Mouse (Mus musculus) CH12.LX (cell line): ENCODE data around the gene Rnasek. TPM values are rescaled to one million over a fixed set of nuclear protein-coding genes. Genes with fewer than 3 reads are reported as not detected.

Experiments
- DNase-seq: peaks from one replicate; pipeline ENCODE4 v3.0.0-alpha.2; 2013; ENCODE audit errors: extremely low read depth
- H3K27ac ChIP-seq: 2 replicates; pipeline ENCODE4 v1.5.1; 2012; ENCODE audit warnings: low read depth, mild to moderate bottlenecking, control low read depth, moderate library complexity; ENCODE audit not compliant: insufficient read depth
- H3K27me3 ChIP-seq: replicated peaks from 2 replicates; pipeline ENCODE3; 2012; ENCODE audit warnings: inconsistent platforms
- H3K36me3 ChIP-seq, 2 experiments: replicated peaks in 1 of 2; 2 replicates each; pipeline versions ENCODE3 to v1.6.1; 2012; ENCODE audit warnings: inconsistent platforms in 1 of 2, low read length in 1 of 2, mild to moderate bottlenecking in 1 of 2, mixed read lengths in 1 of 2, moderate library complexity in 1 of 2; ENCODE audit not compliant: control insufficient read depth in 1 of 2, insufficient read depth in 1 of 2
- H3K4me1 ChIP-seq, 2 experiments: 2 replicates each; pipeline ENCODE4 v1.6.1; 2012; ENCODE audit warnings: inconsistent platforms in 1 of 2, moderate library complexity in 1 of 2; ENCODE audit not compliant: insufficient read depth in 2 of 2, control insufficient read depth in 1 of 2
- H3K4me2 ChIP-seq: 2 replicates; pipeline ENCODE4 v1.6.1; 2012; ENCODE audit warnings: low read depth, mild to moderate bottlenecking, control low read depth; ENCODE audit not compliant: poor library complexity, insufficient read depth, severe bottlenecking
- H3K4me3 ChIP-seq, 3 experiments: fragments of 150-350 bp in 1 of 3; sonication (generic) in 1 of 3; replicated peaks in 1 of 3; 2 replicates each; pipeline versions ENCODE3 to v1.5.1; 2011 to 2012; ENCODE audit warnings: low read depth in 2 of 3, low read length in 2 of 3, mild to moderate bottlenecking in 2 of 3, moderate library complexity in 2 of 3, control low read depth in 1 of 3, improper control_type of control experiment in 1 of 3, inconsistent platforms in 1 of 3, mixed read lengths in 1 of 3; ENCODE audit not compliant: poor library complexity in 1 of 3
- H3K79me2 ChIP-seq: replicated peaks from 2 replicates; pipeline ENCODE4 v1.6.1; 2012; ENCODE audit warnings: mild to moderate bottlenecking, moderate library complexity; ENCODE audit not compliant: control insufficient read depth, poor library complexity, insufficient read depth, severe bottlenecking; ENCODE audit errors: extremely low read depth
- H3K9ac ChIP-seq: 2 replicates; pipeline ENCODE4 v1.6.1; 2012; ENCODE audit warnings: low read depth, mild to moderate bottlenecking, control low read depth, moderate library complexity; ENCODE audit not compliant: insufficient read depth
- H3K9me3 ChIP-seq: replicated peaks from 2 replicates; pipeline ENCODE3; 2012; ENCODE audit warnings: low read length, inconsistent platforms, mixed read lengths
- IRF4 ChIP-seq: IDR thresholded peaks from 2 replicates; pipeline ENCODE4 v1.6.1; 2014; ENCODE audit warnings: low read depth, mild to moderate bottlenecking, inconsistent platforms, low read length, improper control_type of control experiment
- JUND ChIP-seq: conservative IDR thresholded peaks from 2 replicates; pipeline ENCODE4 v1.6.1; 2011; ENCODE audit warnings: low read depth, low read length, improper control_type of control experiment
- MAFK ChIP-seq: IDR thresholded peaks from 2 replicates; pipeline ENCODE4 v1.6.1; 2011; ENCODE audit warnings: low read length, improper control_type of control experiment; ENCODE audit not compliant: insufficient replicate concordance
- NRF1 ChIP-seq: IDR thresholded peaks from 2 replicates; pipeline ENCODE4 v1.6.1; 2014; ENCODE audit warnings: low read depth, mild to moderate bottlenecking, inconsistent platforms, low read length, improper control_type of control experiment, moderate library complexity
- SMC3 ChIP-seq: IDR thresholded peaks from 2 replicates; pipeline ENCODE4 v1.6.1; 2011; ENCODE audit warnings: low read depth, low read length, improper control_type of control experiment
- TCF12 ChIP-seq: IDR thresholded peaks from 2 replicates; pipeline ENCODE4 v1.6.1; 2014; ENCODE audit warnings: low read depth, mild to moderate bottlenecking, inconsistent platforms, low read length, improper control_type of control experiment
- ZNF384 ChIP-seq: IDR thresholded peaks from 2 replicates; pipeline ENCODE4 v1.6.1; 2012; ENCODE audit warnings: low read depth, low read length, improper control_type of control experiment, inconsistent platforms
- dilution Hi-C: fragments of 300-500 bp; cut with MboI; formaldehyde crosslinking; loops from 2 replicates; pipeline ENCODE4 v1.14.3; 2020; ENCODE audit warnings: low sequenced_read_pairs; ENCODE audit not compliant: extremely low pct_unique_long_range_greater_than_20kb, extremely low pct_ligation_motif_present
- in situ Hi-C: fragments of 300-500 bp; cut with MboI; formaldehyde crosslinking; loops from 3 replicates; pipeline ENCODE4 v1.14.3; 2019; ENCODE audit warnings: low sequenced_read_pairs, low pct_ligation_motif_present, low pct_unique_long_range_greater_than_20kb, mixed read lengths
- polyA plus RNA-seq: library from polyadenylated mRNA; unstranded; fragments of >175 nt; gene quantifications from 2 replicates; pipeline ENCODE4 v1.2.1, GENCODE M21; 2012; ENCODE audit warnings: low read depth; ENCODE audit not compliant: insufficient read length
- total RNA-seq, 2 experiments: library from RNA; depleted of rRNA; stranded (reverse); fragments of 300-350 nt in 1 of 2; fragments of >200 nt in 1 of 2; gene quantifications; 2 replicates each; pipeline ENCODE4 v1.2.3; 2012 to 2014

Rnasek gene
- total and polyA plus RNA-seq, 3 experiments = 9.1 to 91.3 (median 25.6) TPM

GRCm38 (mm10) chr11:70193354-70194285 is 46.0 kb downstream of the Rnasek start:
- H3K4me1 ChIP-seq = peaks cover 4 to 8% of the 10 kb centered on the region in 2 experiments; a peak in 2 of 4 replicates

DNA sequence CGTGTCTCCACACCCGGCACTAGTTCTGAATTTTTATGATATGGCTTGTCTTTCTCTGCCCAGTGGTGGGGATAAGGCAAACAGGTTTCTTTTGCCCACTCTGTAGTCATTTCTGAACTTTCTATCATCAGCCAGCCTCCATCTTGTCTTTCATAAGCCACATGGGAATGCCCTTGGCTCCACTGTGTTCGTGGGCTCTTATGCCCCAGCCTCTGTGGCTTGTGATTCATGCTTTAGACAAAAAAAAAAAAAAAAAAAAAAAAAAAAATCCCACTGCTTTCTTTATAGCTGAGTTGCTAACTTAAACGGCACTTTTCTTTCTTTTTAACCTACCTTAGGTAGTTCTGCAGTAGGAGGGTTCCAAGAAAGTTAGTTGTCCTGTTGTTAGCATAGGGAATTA is 47.5 kb downstream of the Rnasek start:
- Histone ChIP-seq H3K27ac (no peak overlapping the region), H3K9ac (no peak overlapping the region)
- TF ChIP-seq MAFK (no peak), JUND (peak; percentile 53; the same call in 1 of the 2 replicates), IRF4 (peak; percentile 59; the same call in 1 of the 2 replicates), ZNF384 (peak; percentile 80)
- TF ChIP-seq, all 38 proteins: peak for 3
- H3K4me2 ChIP-seq = no peak overlapping the region
- in situ Hi-C loops (no loop called here), dilution Hi-C loops (no loop called here)
- H3K27me3 ChIP-seq = peaks cover 2% of the 10 kb centered on the region
- H3K36me3 ChIP-seq = no peaks in the 10 kb centered on the region
- H3K4me3 ChIP-seq = no peak overlapping the region
- H3K4me1 ChIP-seq = peaks cover 4 to 8% of the 10 kb centered on the region in 2 experiments; a peak in 2 of 4 replicates
- peaks cover 2% of the 10 kb centered on the region for H3K9me3 ChIP-seq
- H3K79me2 ChIP-seq = no peaks in the 10 kb centered on the region
- DNase-seq = no peak

More at GRCm38 (mm10) chr11:70193354-70194285, 46.0 kb downstream of the Rnasek start:
- Histone ChIP-seq H3K27me3 (peaks cover 2% of the 10 kb centered on the region), H3K4me2 (no peak overlapping the region), H3K9me3 (peaks cover 2% of the 10 kb centered on the region), H3K27ac (no peak overlapping the region), H3K79me2 (no peaks in the 10 kb centered on the region), H3K9ac (no peak overlapping the region), H3K36me3 (no peaks in the 10 kb centered on the region)
- in situ Hi-C loops (no loop called here), dilution Hi-C loops (no loop called here)
- DNase-seq = no peak
- no peak for TF ChIP-seq MAFK
- TF ChIP-seq TCF12 = no peak
- TF ChIP-seq, all 38 proteins: peak for 0
- H3K4me3 ChIP-seq = no peak overlapping the region

DNA sequence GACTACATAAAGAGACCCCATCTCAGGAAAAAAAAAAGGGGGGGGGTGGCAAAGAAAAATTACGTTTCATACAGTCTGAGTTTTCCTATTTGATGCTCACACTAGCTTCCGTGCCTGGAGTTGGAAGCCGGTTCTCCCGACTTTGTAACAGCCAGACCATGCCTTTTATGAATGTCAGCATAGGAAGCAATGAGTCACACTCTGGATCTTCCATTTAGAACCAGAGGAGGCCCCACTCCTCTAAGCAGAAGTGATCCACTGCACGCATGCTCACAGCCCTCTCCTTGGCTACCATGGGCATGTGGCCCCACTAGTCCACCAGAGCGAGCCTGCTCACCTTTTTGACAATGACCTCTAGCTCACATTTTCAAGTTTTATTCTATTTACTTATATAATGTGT is 48.5 kb downstream of the Rnasek start:
- H3K27ac ChIP-seq = no peak overlapping the region
- dilution Hi-C loops = no loop called here
- in situ Hi-C loops = no loop called here
- peaks cover 2% of the 10 kb centered on the region for H3K9me3 ChIP-seq
- H3K4me2 ChIP-seq = no peak overlapping the region
- H3K27me3 ChIP-seq = peaks cover 2% of the 10 kb centered on the region
- peak; percentile 38; the same call in 1 of the 2 replicates for TF ChIP-seq NRF1
- TF ChIP-seq SMC3 = no peak
- TF ChIP-seq, all 38 proteins: peak for 1
- H3K9ac ChIP-seq = no peak overlapping the region
- H3K79me2 ChIP-seq = no peaks in the 10 kb centered on the region
- DNase-seq = no peak
- H3K36me3 ChIP-seq = no peaks in the 10 kb centered on the region
- H3K4me1 ChIP-seq = peaks cover 4 to 8% of the 10 kb centered on the region in 2 experiments; a peak in 2 of 4 replicates
- no peak overlapping the region for H3K4me3 ChIP-seq
